Mouse (Mus musculus) cerebellum, adult 2 months (tissue): ENCODE results near the gene Serpinb1a.

Source experiments
- CTCF ChIP-seq: fragments of 200-500 bp; IDR thresholded peaks from 2 replicates; pipeline ENCODE4 v1.5.1; 2011; ENCODE audit warnings: low read depth, mild to moderate bottlenecking, control low read depth, low read length, moderate library complexity, borderline replicate concordance; ENCODE audit not compliant: insufficient read depth
- POLR2A ChIP-seq: fragments of 200-500 bp; IDR thresholded peaks from 2 replicates; pipeline ENCODE4 v1.6.1; 2011; ENCODE audit warnings: low read length, control low read depth, borderline replicate concordance; ENCODE audit not compliant: insufficient read depth

GRCm38 (mm10) chr13:32841349-32841748 is 9.6 kb downstream of the Serpinb1a start:
- TF ChIP-seq CTCF (no peak), POLR2A (no peak)
